Mouse (Mus musculus) right cerebral cortex, postnatal 25 days (tissue): ENCODE results near the gene Spred1.
A peak's percentile ranks its signal among the peaks of the same experiment; 100 is the strongest.

Experiments used
- DNase-seq: peaks from one replicate; pipeline ENCODE4 v3.0.0; 2022

The Spred1 gene

GRCm38 (mm10) chr2:117190915-117191314 lies 69.7 kb downstream of the Spred1 start:
- DNase-seq: no peak

- no peak for DNase-seq
Measured at GRCm38 (mm10) chr2:117194309-117194708, 73.1 kb downstream of the Spred1 start.

DNA sequence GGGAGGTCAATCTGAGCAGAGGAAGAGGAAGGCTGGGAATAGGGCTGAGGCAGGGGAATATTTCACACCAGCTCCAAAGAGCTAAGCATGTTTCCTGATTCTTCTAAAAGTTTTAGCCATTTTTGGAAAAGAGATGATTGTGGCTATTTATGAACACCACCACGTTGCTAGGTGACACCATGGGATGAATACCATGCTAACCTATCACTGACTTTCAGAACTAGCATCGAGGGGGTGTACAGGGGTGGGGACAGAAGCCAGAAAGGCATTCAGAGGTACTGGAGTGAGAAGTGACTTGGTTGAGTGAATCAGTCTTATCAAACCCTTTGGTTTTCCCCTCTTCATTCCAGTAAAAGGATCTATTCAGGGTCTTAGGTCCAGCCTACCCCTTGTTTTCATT lies 74.0 kb downstream of the Spred1 start:
- DNase-seq: no peak

GRCm38 (mm10) chr2:117195578-117195977 lies 74.4 kb downstream of the Spred1 start:
- DNase-seq: peak; percentile 31

DNA sequence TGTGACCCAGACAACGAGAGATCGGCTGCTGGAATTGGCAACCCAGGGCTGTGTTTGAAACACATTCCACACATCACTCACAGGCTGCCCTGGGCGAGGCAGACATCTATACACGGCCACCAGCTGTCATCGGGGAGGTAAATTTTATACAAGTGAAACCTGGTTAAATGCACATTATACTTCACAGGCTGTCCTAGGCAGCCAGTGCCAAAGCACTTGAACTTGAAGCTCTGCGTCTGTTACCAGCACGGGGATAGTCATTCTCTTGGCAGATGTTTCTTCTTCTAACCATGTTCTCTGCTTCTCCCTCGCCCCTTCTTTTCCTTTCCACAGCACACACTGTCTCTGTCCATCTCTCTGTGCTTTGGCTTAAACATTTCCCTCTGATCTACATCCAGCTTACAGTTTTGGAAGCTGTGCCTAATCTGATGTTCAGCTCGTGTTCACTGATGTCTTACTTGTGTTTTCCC lies 79.7 kb downstream of the Spred1 start:
- DNase-seq: no peak

- DNase-seq: peak; percentile 41
Measured at GRCm38 (mm10) chr2:117203350-117203749, 82.2 kb downstream of the Spred1 start.

- DNase-seq: no peak
Measured at GRCm38 (mm10) chr2:117204534-117204933, 83.4 kb downstream of the Spred1 start.

GRCm38 (mm10) chr2:117205066-117205465 lies 83.9 kb downstream of the Spred1 start:
- no peak for DNase-seq

GRCm38 (mm10) chr2:117210416-117211085 lies 89.4 kb downstream of the Spred1 start:
- no peak for DNase-seq

- no peak for DNase-seq
Measured at GRCm38 (mm10) chr2:117216152-117216551, 95.0 kb downstream of the Spred1 start.

GRCm38 (mm10) chr2:117217695-117218216 lies 96.6 kb downstream of the Spred1 start:
- DNase-seq: no peak

GRCm38 (mm10) chr2:117219536-117219935 lies 98.4 kb downstream of the Spred1 start:
- DNase-seq: no peak

GRCm38 (mm10) chr2:117222651-117223050 lies 101.5 kb downstream of the Spred1 start:
- no peak for DNase-seq

DNA sequence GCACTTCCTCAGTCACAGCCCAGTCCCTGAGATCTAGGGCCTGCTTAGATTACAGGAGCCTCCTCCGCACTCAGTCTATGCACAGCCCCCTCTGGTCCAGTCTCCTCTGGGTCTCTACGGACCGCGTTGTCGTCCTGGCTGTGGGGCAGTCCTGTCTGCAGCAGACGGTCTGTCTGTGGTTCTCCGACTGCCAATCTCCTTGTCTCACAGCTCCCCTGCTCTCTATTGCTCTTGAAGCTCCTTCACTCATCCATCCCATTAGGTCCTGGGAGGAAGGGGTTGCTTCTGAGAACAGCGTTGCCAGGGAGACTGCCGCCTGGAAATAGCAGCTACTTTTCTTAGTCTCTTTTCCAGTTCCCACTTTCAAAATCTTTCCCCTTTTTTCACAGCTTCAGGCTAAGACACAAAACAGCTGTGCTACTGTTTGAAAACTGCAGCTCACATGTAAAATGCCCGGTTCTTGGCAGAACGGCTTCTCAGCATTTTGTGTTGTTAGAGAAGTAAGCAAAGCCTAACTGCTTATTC lies 107.5 kb downstream of the Spred1 start:
- peak; percentile 26 for DNase-seq

GRCm38 (mm10) chr2:117230261-117230660 lies 109.1 kb downstream of the Spred1 start:
- DNase-seq: no peak

DNA sequence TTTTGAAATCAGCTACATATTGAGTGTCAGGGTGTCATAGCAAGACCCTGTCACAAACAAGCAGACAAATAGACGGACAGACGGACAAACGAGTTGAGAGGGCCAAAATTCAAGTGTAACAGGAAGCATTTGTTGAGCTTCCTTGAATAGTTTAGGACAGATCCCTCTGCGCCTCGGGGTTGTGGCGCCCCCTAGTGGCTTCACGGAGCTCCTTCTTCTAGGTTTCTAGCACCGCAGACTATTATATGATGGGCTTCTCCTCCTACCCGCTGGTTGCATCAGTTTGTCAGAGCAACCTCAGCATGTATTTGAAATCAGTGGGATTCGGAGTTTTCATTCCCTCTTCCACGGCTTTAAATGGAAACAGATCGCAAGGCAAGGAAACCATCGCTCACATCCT lies 110.1 kb downstream of the Spred1 start:
- peak; percentile 86 for DNase-seq
